Mouse (Mus musculus) ES-E14 (cell line): ENCODE data around the gene Wdr83os. TPM values are rescaled to one million over a fixed set of nuclear protein-coding genes. Genes with fewer than 3 reads are reported as not detected.

Experiments used
- DNase-seq: peaks from one replicate; pipeline ENCODE4 v3.0.0-alpha.2; 2013; ENCODE audit warnings: low read depth, low spot score
- H3K27ac ChIP-seq: 2 replicates; pipeline ENCODE4 v1.5.1; 2012; ENCODE audit warnings: low read depth, mild to moderate bottlenecking, low read length, moderate library complexity, mixed read lengths; ENCODE audit not compliant: poor library complexity, insufficient read depth, severe bottlenecking
- H3K36me3 ChIP-seq: 2 replicates; pipeline ENCODE4 v1.6.1; 2012; ENCODE audit warnings: mild to moderate bottlenecking, low read length, moderate library complexity, mixed read lengths; ENCODE audit not compliant: control insufficient read depth, poor library complexity, insufficient read depth, severe bottlenecking
- H3K4me1 ChIP-seq, 2 experiments: fragments of 150-350 bp in 1 of 2; sonication (generic) in 1 of 2; 2 replicates each; pipeline ENCODE4 v1.6.1; 2012; ENCODE audit warnings: low read length in 2 of 2, mild to moderate bottlenecking in 1 of 2, mixed read lengths in 1 of 2; ENCODE audit not compliant: control insufficient read depth in 2 of 2, insufficient read depth in 2 of 2, poor library complexity in 1 of 2
- H3K4me3 ChIP-seq, 2 experiments: fragments of 150-350 bp in 1 of 2; sonication (generic) in 1 of 2; 2 replicates each; pipeline ENCODE4 v1.5.1; 2012; ENCODE audit warnings: low read length in 2 of 2, low read depth in 1 of 2, mild to moderate bottlenecking in 1 of 2, mixed read lengths in 1 of 2; ENCODE audit not compliant: insufficient read depth in 1 of 2, poor library complexity in 1 of 2, severe bottlenecking in 1 of 2
- H3K9ac ChIP-seq: 2 replicates; pipeline ENCODE4 v1.6.1; 2012; ENCODE audit warnings: low read depth, mild to moderate bottlenecking, low read length, mixed read lengths; ENCODE audit not compliant: poor library complexity, insufficient read depth, severe bottlenecking
- H3K9me3 ChIP-seq: fragments of 150-350 bp; sonication (generic); 2 replicates; pipeline ENCODE4 v1.6.1; 2012; ENCODE audit warnings: low read depth, mild to moderate bottlenecking, low read length; ENCODE audit not compliant: control insufficient read depth, insufficient read depth
- CHD2 ChIP-seq: IDR thresholded peaks from 2 replicates; pipeline ENCODE4 v1.6.1; 2014; ENCODE audit warnings: mild to moderate bottlenecking, low read depth, low read length, inconsistent platforms
- HCFC1 ChIP-seq: IDR thresholded peaks from 2 replicates; pipeline ENCODE4 v1.6.1; 2012; ENCODE audit warnings: low read length, inconsistent platforms, borderline replicate concordance; ENCODE audit not compliant: insufficient read depth
- MAFK ChIP-seq: IDR thresholded peaks from 2 replicates; pipeline ENCODE4 v1.6.1; 2014; ENCODE audit warnings: mild to moderate bottlenecking, low read depth, low read length, inconsistent platforms; ENCODE audit not compliant: insufficient read depth
- ZC3H11A ChIP-seq: IDR thresholded peaks from 2 replicates; pipeline ENCODE4 v1.6.1; 2012; ENCODE audit warnings: low read depth, mild to moderate bottlenecking, inconsistent platforms, low read length, borderline replicate concordance
- ZNF384 ChIP-seq: IDR thresholded peaks from 2 replicates; pipeline ENCODE4 v1.6.1; 2012; ENCODE audit warnings: low read depth, low read length, inconsistent platforms
- in situ Hi-C, 2 experiments: fragments of 600-800 bp; cut with MboI; formaldehyde crosslinking; loops; one replicate each; pipeline ENCODE4 v1.15.1; 2025; ENCODE audit warnings: low sequenced_read_pairs in 2 of 2, inconsistent platforms in 1 of 2; ENCODE audit not compliant: unreplicated experiment in 2 of 2
- total RNA-seq: library from RNA; depleted of rRNA; stranded (reverse); fragments of 300-350 nt; gene quantifications from 2 replicates; pipeline ENCODE4 v1.2.3, GENCODE M21; 2012

The Wdr83os gene
- total RNA-seq, 1 experiment, result 24.9 TPM

GRCm38 (mm10) chr8:85086238-85086637, 5.7 kb downstream of the Wdr83os start:
- peaks cover 2 to 12% of the 10 kb centered on the region in 2 experiments; a peak in 3 of 4 replicates for H3K4me1 ChIP-seq
- TF ChIP-seq MAFK (no peak), ZC3H11A (no peak), CHD2 (no peak), ZNF384 (no peak), HCFC1 (no peak)
- peaks cover 3% of the 10 kb centered on the region; the same call in 1 of the 2 replicates for H3K36me3 ChIP-seq
- H3K9me3 ChIP-seq, result no peaks in the 10 kb centered on the region
- in situ Hi-C loops, result no loop called here
- H3K9ac ChIP-seq, result no peak overlapping the region
- H3K27ac ChIP-seq, result no peak overlapping the region
- no peak for DNase-seq
- no peak overlapping the region for H3K4me3 ChIP-seq

GRCm38 (mm10) chr8:85088771-85089170, 8.2 kb downstream of the Wdr83os start:
- in situ Hi-C loops, result no loop called here
- no peak overlapping the region for H3K4me3 ChIP-seq
- TF ChIP-seq MAFK, result no peak
- no peak for TF ChIP-seq HCFC1
- TF ChIP-seq CHD2, result no peak
- no peak for TF ChIP-seq ZC3H11A
- no peak for TF ChIP-seq ZNF384
- H3K9ac ChIP-seq, result no peak overlapping the region
- H3K4me1 ChIP-seq, result peaks cover 0 to 12% of the 10 kb centered on the region in 2 experiments; a peak in 1 of 4 replicates
- no peaks in the 10 kb centered on the region for H3K9me3 ChIP-seq
- DNase-seq, result no peak
- no peak overlapping the region for H3K27ac ChIP-seq
- peaks cover 5% of the 10 kb centered on the region; the same call in 1 of the 2 replicates for H3K36me3 ChIP-seq

- H3K9ac ChIP-seq, result no peak overlapping the region
- H3K9me3 ChIP-seq, result no peaks in the 10 kb centered on the region
- no peak overlapping the region for H3K4me3 ChIP-seq
- peaks cover 0 to 9% of the 10 kb centered on the region in 2 experiments; a peak in 1 of 4 replicates for H3K4me1 ChIP-seq
- no peak for DNase-seq
- H3K36me3 ChIP-seq, result peaks cover 15% of the 10 kb centered on the region; the same call in 1 of the 2 replicates
- no peak for TF ChIP-seq CHD2
- TF ChIP-seq HCFC1, result no peak
- in situ Hi-C loops, result no loop called here
- H3K27ac ChIP-seq, result no peak overlapping the region
Measured at GRCm38 (mm10) chr8:85090856-85091255, 10.3 kb downstream of the Wdr83os start.

- H3K4me1 ChIP-seq, result peaks cover 0 to 12% of the 10 kb centered on the region in 2 experiments; a peak in 1 of 4 replicates
- in situ Hi-C loops, result no loop called here
- TF ChIP-seq ZNF384 (no peak), MAFK (no peak), ZC3H11A (no peak), CHD2 (no peak), HCFC1 (no peak)
- H3K9me3 ChIP-seq, result no peaks in the 10 kb centered on the region
- no peak overlapping the region for H3K27ac ChIP-seq
- no peak overlapping the region for H3K9ac ChIP-seq
- H3K4me3 ChIP-seq, result peak overlapping the region in 1 of 2 experiments; percentile 39; a peak in 1 of 4 replicates
- peak; percentile 75 for DNase-seq
- H3K36me3 ChIP-seq, result peaks cover 15% of the 10 kb centered on the region; the same call in 1 of the 2 replicates
Measured at GRCm38 (mm10) chr8:85091526-85092090, 11.1 kb downstream of the Wdr83os start.

GRCm38 (mm10) chr8:85095051-85095450, 14.5 kb downstream of the Wdr83os start:
- H3K27ac ChIP-seq, result no peak overlapping the region
- in situ Hi-C loops, result no loop called here
- TF ChIP-seq HCFC1 (no peak), MAFK (no peak)
- no peak overlapping the region for H3K9ac ChIP-seq
- H3K4me3 ChIP-seq, result no peak overlapping the region
- H3K4me1 ChIP-seq, result peaks cover 0 to 12% of the 10 kb centered on the region in 2 experiments; a peak in 1 of 4 replicates
- no peak for DNase-seq
- H3K36me3 ChIP-seq, result peaks cover 15% of the 10 kb centered on the region; the same call in 1 of the 2 replicates
- no peaks in the 10 kb centered on the region for H3K9me3 ChIP-seq
